Mouse (Mus musculus) layer of hippocampus, postnatal 36 days (tissue): ENCODE results near the gene Rap1gds1. TPM values are rescaled to one million over a fixed set of nuclear protein-coding genes. Genes with fewer than 3 reads are reported as not detected.
A peak's percentile ranks its signal among the peaks of the same experiment; 100 is the strongest.

Source experiments
- DNase-seq, 2 experiments: peaks; one replicate each; pipeline ENCODE4 v3.0.0; 2022
- total RNA-seq, 2 experiments: library from RNA; stranded (reverse); gene quantifications; 2 replicates each; pipeline ENCODE4 v1.2.3; 2021

The Rap1gds1 gene
- total RNA-seq, 2 experiments from 2014 or later: 211 to 222 TPM

DNA sequence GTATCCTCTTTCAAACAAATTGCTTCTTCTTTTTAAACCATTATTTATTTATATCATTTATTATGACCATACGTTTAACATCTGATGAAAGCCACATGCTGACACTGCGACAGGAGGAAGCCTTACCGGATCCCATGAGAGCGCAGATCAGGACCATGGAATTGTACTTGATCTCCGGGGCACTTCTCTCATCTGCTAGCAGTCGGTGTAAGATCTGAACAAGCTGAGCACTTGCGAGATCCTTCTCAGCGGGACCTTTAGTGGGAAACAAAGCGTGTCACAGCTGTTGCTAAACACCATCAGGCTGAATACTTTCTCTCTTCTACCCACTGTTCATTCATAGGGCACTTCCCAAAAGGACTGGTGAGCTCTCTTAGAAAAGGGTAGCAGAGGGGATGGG lies 133.4 kb downstream of the Rap1gds1 start:
- no peak for DNase-seq

DNA sequence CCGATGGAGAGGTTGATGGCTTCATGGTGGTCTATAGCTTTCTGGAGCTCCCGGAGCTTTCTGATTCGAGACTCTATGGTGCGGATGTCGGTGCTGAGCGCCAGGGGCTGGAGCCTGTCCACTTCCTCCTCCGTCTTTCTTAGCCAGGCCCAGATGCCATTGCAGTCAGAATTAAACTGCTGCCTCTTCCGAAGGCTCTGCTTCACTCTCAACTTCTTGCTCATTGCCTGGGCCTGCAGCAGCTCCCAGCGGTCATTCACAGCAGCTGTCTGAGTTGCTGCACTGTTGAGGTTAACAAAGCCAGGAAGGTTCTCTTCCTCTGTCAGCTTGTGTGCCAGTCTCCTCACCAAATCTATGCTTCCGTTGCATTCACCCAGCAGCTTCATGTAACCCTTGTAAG lies 137.8 kb downstream of the Rap1gds1 start:
- DNase-seq: no peak

DNA sequence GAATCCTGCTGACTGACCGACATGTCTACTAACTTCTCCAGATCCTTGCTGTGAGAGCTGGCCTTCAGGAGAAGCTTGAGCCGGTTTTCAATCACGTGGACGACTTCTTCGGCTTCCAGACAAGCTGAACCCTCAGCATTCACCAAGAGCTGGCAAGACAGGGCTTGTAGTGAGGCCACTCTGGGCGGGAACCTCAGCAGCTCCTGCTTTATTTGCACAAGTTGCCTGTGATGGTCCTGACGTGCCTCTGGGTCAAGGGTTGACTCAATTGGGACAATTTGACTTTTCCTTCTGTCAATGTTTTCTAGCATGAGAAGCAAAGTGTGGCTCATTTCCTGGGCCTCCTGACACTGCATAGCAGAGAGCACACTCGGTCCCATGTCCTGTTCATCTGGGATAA lies 138.2 kb downstream of the Rap1gds1 start:
- DNase-seq: no peak

DNA sequence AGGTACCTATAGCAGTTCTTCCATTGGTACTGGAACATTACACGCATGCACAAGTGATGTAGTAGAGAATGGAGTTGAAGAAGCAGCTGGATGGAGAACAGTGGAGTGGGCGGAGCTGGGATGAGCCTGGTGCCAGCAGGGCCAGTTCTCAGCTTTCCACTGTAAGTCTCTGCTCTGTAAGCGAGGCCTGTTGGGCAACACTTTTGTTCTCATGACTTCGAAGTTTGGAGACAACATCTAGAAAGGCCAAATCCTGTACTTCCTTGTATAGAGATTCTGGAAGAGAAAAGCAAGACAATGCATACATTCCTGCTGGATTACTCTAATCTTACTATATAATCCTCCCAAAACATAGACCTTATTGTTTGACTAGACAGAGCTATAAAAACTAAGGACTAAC lies 147.6 kb downstream of the Rap1gds1 start:
- no peak for DNase-seq

DNA sequence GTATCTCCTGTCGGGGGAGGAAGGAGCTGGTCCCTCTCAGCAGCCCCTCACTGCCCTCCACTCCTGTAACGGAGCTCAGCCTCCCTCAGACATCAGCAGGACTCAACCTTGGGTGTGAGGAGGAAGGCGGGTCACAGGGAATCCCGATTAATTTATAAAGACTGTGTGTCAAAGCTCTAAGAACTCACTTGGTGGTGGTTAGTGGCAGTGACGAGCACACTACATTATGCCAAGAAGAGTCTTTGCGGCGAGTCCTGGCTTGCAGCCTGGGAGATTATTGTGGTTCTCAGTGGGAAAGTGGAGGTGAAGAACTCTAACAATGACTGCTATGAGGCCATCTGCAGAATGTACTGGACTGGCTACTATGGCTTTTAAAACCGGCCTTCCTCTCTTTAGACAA lies 148.8 kb downstream of the Rap1gds1 start:
- no peak for DNase-seq

DNA sequence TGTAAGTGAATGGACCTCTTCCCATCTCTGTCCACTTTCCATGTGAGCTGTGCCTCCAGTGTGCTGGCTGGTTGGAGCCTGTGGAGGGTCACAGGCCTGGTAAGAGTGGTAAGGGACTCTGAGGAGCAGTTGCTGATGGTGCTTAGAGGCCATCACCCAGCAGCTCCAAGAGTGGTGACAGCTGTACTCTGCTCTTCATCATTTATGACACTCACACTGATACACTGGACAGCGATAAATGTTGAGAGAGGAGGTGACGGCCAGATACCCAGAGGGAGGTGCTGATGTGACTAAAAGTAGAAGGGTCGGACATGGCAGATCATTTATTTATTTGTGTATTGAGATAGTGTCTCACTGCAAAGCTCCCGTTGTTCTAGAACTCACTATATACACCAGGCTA lies 156.8 kb downstream of the Rap1gds1 start:
- DNase-seq: no peak

DNA sequence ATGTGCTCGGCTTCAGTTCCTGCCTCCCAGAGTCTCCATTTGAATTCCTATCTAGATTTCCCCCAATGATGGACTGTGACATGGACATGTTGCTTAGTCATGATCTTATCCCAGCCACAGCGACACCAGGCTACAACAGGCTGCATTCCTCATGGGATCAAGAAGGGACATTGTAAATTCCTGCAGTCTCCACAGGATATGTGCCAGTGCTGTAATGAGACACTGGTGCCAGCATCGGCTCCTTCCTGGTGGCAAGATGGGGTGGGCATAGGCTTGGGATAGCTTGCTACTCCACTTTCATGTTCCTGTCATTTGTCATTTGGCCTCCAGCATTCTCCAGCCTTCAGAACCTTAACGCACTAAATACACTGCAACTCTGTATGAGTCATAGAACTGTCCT lies 158.0 kb downstream of the Rap1gds1 start:
- no peak for DNase-seq

DNA sequence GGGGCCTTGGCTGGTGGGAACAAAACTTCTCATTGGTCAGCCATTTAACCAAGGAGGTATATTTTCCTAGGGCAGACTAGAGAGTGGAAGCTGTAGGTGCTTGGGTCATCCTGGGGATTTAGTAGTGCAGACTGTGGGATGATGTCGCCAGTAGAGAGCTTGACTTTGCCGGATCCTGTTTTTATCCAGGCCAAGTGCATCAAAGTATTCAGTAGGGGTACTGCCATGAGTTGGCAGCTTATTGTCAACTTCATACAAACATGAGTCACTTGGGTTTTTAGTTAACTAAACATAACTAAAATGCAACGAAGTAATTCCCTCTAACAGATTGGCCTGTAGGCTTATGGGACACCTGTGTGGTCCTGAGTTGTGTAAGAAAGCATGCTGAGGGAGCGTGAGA lies 158.4 kb downstream of the Rap1gds1 start:
- DNase-seq: no peak

DNA sequence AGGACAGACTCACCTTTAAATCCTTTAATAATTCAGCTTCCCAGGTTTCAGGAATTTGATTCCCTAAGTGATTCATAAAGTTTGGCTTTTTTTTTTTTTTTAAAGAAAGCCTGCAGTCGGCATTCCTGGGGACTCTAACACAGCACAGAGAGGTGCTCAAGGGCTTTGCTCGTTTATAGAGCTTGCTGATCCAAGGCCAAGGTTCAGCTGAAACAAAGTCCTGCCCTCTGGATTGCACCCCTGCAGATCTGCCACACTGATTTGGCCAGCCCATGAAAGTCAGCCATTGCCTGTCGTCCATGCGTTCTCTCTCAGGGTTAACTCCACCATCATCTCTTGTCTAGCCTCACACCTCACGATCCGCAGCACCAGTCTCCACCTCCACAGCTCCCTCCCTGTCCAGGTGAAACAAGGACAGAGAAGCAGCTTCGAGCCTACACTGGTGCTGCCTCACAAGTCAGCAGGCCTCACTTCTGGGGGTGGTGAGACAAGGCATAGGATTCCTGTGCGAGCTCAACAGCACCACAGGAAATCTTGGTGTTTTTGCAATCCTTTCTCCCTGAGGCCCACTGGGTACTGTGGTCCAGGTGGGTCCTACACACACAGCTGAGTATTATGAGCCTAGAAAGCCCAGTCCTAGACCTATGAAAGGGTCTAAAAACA lies 160.2 kb downstream of the Rap1gds1 start:
- no peak for DNase-seq

DNA sequence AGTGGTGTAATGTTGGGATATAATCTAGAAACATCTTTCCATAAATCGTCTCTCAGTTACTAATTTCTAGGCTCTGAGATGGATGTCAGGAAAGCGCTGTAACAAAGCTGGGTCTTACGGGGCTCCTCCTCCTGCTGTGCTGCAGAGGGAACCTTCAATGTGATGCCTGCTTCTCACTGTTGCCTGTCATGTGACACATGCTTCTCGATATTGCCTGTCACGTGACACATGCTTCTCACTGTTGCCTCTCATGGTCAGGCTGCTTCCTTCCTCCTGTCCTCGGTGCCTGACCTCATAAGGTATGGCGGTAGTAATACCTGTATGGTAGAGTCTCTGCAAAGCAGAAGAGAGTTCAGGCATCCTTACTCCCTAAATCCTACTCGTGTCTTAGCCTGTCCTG lies 162.5 kb downstream of the Rap1gds1 start:
- no peak for DNase-seq

DNA sequence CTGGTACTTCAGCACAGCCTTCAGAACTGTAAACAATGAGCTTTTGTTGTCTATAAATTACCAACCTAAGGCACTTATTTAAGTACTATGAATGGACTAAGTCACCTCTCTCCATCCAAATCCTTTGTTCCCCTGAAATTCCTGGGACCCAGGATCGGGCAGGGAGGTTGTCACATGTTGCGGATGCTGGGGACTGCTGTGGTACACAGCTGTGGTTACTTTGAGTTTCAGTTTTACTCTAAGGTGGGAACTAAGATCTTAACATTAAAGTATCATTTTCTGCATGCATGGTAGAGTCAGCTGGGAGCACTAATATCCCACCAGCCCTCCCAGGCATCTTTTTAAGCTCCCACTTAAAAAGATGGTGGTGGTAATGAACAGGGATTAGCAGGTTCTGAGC lies 165.7 kb downstream of the Rap1gds1 start:
- no peak for DNase-seq

DNA sequence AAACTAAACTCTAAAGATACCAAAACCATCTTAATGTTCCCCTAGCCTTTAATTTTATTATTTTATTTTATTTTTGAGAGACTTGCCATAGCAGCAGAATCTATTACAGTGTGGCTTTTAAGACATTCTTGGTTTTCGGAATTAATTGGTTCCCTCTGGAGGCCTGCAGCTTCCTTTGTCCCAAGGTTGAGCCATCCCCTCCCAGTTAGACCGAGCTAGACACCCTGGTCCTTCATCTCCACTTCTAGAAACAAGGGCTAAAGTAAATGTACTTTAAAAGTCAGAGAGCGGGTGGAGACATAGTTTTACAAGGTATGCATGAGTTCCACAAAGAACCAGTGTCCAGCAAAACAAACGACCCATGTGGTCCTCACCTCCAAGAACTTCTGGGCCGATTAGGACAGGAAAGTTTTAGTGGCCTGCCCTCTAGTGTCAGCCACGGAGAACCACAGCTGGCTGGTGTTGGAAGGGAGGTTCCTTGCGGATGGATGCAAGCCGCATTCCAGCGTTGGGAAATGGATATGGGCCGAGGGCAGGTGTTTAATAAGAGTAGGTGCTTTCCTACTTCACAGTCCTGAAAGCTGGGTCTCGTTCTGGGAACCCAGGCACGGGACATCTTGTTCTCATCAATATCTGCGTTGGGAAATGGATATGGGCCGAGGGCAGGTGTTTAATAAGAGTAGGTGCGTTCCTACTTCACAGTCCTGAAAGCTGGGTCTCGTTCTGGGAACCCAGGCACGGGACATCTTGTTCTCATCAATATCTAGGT lies 168.7 kb downstream of the Rap1gds1 start:
- peak; percentile 61 to 65 for DNase-seq

DNA sequence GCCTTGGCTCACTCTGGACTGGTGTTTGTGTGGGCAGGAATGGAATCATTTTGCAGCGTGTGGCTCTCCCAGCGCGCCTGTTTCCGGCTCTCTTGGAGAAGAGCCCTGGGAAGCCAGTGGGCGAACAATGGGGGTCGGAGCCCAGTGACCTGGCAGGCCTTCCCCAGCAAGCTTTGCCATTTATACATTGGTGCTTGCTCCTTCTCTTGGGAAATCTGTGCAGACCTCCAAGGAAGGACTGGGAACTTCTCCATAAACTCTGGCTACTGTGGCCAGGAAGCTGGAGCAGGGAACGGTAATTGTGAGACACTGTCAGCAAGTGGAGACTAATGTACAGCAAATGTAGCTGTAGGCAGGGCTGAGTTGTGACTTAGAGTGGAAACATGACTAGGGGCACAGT lies 169.3 kb downstream of the Rap1gds1 start:
- peak in 1 of 2 experiments; percentile 44 for DNase-seq

DNA sequence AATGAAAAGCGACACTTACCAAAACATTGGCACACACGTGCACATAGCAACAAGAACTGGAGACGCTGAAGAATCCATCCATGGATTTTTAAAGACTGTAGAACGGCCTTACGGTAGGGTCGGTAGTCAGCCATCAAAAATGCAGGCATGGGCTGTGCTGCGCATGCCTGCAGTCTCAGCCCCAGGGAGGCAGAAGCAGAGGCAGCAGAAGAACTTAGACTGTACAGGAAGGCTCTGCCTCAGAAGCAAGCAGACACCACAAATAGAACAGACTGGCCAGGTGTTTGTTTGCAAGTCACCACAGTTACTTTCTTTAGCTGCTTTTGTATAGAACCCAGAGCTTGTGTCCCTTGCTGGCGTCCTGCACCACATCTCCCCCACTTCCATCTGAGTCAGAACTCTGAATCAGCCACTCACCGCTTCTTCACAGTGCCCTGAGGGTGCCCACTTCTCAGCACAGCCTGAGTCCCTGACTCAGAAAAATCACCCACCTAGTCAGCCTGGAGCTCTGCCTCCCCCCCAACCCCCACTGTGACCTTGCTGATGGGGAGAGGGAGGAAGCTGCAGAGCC lies 174.3 kb downstream of the Rap1gds1 start:
- no peak for DNase-seq

DNA sequence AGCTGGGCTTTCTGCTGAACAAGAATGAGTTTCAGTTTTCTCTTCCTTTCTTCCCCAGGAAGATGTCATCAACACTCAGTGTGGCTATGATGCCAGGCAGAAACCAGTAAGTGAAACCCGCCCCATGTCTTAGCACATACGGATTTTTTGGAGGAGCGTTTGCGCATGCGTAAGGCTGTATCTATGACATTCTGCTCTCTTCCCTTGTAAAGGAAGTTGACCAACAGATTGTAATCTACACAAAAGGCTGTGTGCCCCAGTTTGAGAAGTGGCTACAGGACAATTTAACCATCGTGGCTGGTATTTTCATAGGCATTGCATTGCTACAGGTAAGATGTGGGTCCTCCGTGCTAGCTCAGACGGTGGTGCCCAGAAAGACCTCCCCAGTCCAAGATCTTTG lies 176.9 kb downstream of the Rap1gds1 start:
- no peak for DNase-seq

DNA sequence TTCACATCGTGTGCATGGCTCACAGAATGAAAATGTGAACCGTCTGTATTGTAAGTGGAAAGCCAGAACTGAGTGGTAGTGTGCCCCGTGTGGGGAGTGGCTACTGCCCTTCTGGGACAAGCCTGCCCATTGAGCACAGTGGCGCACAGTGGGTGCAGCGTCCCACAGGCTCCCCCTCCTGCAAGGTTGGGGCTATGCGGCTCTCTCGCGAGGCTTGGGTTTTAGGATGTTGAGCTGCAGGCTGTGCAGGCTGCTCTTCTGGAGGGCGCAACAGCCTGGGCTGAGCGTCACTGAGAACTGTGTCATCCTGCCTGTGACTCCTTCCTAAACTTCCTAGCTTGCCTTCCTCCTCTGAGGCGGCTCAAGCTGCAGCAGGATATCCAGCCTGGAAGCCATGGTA lies 177.5 kb downstream of the Rap1gds1 start:
- DNase-seq: no peak

DNA sequence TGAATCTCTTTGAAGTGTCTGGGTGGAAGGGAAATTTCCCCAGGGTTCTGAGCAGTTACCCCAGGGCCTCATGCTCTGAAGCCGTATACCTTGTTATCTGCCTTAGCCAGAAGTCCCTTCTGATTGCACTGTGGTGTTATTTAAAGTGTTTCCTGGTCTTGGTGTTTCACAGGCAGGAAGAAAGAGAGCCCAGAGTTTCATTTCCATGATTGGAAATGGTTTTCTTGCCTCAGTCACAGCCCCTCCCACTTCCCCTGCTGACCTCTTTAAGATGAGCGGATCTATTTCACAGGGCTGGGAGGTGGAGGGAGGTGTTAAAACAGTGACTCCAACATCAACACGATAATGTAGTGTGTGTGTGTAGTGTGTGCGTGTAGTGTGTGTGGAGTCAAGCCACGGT lies 181.5 kb downstream of the Rap1gds1 start:
- DNase-seq: no peak

DNA sequence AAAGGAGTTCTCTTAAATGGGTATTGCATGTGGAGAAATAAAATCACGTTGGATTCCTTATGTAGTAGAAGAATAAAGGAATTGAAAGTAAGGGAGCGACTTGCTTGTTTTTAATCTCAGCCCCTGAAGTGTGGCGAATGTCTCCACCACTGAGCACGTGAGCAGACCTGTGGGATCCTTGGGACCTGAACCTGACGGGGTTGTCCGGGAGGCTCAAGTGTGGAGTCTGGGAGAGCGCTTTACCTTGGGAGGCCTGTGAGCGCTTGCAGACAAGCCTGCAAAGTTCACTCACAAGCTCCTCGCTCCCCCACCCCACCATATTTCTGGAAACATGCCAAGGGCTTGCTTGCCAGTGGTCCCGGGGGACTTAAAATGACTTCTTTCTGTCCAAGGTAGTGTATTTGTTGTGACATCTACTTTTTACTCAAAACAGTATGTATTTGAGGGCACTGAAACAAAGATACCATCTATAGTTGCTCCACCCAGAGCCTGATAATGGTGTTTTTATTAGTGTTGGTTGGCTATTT lies 185.2 kb downstream of the Rap1gds1 start:
- no peak for DNase-seq

DNA sequence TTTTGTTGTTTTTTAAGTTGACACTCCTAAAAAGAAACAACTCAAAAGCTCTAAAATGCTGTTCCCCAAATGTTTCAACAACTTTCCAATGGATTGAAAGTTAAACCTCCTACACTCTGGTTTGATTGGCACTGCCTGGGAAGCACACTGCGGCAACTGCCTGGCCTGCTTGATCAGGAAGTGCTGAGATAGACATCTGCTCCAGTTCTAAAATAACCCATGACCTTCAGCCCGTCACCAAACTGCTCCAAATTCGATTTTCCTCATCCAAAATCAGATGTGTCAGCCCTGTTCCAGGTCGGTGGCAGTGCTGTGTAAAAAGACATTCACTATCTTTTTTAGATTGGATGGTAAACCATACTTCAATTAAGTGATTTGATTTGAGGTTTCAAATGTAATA lies 185.8 kb downstream of the Rap1gds1 start:
- DNase-seq: peak in 1 of 2 experiments; percentile 31

DNA sequence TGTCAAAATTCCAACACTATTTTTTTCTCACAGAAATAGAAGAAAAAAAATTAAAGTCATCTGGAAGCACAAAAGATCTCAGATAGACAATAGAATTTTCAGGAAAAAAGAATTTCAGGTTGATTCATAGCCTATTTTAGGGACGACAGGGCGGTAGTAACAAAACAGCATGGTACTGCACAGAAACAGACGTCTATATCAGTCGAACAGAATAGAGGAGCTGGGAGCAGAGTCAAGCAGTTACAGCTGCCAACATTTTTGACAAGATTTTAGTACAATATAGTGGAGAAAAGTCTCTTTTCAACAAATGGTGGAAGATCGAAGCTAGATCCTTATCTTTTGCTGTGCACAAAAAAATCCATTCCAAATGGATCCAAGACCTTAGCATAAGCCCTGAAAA lies 188.9 kb downstream of the Rap1gds1 start:
- no peak for DNase-seq

DNA sequence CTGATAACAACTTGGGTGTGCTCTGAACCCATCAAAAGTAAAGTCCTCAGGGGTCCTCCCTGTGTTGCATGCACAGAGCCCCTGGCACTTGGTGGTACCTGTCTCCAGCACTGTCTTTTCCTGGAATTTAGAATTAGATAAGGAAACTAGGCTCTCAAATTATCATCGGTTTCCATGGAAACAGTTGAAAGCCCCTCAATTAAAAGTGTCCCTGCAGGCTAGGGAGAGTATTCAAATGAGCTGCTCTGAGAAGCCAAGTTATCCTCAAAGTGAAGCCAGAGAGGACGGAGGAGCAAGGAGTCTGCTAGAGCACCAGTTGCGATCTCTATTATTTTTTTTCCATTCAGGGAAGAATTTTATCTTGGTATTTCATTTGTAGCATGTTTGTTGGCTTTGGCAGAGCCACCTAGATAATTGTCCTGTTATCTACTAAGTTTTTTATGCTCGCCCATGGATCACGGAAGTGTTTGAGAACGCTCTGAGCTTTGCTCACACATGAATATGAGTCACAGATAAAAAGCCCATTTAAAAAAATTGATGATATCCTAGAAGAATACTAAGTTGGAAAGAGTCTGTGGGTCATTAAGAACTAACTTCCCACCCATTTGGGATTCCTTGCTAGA lies 193.2 kb downstream of the Rap1gds1 start:
- DNase-seq: no peak

DNA sequence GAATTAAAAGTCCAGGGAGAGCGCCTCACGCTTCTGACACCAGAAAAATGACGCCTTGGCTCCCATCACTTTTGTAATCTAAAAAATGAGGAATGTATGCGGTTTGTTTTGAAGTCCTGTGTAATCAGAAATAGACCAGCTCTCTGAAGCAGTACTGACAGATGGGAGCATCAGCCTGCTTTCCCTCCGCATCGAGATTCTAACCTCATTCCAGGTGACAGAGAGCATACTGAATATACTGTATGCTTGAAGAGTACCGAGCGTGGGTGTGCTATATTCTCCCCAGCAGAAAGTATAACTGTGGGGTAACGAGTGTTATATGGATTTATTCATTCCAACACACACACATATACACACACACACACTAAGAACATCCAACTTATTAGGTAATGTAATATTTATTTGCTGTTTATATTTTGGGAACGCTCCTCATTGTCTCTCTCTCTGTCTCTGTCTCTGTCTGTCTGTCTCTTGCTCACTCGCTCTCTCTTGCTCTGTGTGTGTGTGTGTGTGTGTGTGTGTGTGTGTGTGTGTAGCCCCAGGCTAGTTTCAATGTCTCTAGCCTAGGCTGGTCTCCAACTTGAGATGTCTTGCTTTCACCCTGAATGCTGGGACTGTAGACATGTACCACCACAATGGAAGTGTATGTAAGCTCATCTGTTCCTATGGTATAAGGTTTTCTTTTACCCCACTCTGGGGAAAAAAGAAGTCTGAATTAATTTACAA lies 193.8 kb downstream of the Rap1gds1 start:
- no peak for DNase-seq

DNA sequence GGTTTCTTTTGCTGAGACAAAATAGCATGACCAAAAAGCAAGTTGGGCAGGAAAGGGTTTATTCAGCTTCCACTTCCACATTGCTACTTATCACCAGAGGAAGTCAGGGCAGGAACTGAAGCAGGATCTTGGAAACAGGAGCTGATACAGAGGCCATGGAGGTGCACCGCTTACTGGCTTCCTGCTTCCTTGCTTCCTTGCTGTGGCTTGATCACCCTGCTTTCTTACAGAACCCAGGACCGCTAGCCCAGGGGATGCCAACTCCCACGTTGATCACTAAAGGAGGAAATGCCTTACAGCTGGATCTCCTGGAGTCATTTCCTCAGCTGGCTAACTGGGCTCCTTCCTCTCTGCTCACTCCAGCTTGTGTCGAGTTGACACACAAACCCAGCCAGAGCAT lies 197.3 kb downstream of the Rap1gds1 start:
- no peak for DNase-seq
